Mouse (Mus musculus): ENCODE data around the gene Foxp1. TPM values are rescaled to one million over a fixed set of nuclear protein-coding genes. Genes with fewer than 3 reads are reported as not detected.

The Foxp1 gene
- polyA plus RNA-seq, 1 experiment from 2014 or later, result 91.9 TPM

DNA sequence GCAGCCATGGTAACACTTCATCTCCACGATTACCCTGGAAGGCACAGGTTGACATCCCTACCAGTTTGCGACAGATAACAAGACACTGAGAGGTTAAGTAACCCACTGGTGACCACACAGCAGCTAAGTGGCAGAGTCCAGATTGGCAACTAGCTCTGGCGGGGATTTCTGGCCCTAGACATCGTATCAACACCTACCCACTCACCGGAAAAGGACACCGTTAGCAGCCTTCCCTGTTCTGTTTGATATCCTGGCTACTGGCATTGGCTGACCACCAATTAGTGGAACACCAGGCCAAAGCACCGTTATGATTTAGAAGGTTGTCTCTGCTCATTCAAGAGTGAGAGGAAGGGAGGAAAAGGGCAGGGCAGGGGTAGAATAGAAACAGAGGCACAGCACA lies 312.4 kb downstream of the Foxp1 start:
- no peak for ATAC-seq (ENCODE audit: low FRiP score)
- DNase-seq (ENCODE audit: low spot score), result no peak

DNA sequence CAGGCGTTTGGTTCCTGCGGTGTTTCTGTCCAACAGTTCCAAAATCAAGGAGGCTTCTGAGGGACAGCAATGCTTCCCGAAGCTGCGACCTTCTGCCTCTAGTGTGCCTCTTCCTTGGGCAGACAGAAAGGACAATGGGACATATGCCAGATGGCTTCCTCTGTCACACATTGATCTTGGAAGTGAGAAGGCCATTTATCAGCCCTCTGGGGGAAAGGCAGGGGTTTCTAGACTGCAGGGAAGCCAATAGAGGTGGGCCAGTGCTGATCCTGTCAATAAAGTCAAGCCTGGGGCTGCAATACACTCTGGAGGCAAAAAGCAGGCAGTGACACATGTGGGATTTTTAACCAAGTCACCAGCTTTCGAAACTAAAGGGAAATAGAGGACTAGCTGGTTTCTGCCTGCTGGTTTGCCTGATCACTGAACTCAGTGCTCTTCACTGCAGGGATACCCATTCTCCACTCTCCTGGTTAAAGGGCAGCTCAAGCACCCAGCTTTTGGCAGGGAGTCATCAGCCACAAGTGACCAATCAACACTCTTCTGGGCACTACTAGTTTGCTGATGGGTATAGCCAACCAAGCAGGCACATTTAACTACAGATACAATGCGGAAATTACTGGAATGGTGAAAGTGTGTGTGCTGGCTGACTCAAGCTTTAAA lies 315.2 kb downstream of the Foxp1 start:
- H3K27ac ChIP-seq (ENCODE audit: low read depth, low read length), result peak overlapping the region; percentile 31; the same call in 1 of the 2 replicates
- DNase-seq (ENCODE audit: low spot score), result peak; percentile 50
- 38% methylated on average over 6 of the region's 6 CpGs for WGBS

More for the DNA sequence above, 312.4 kb downstream of the Foxp1 start:
- Histone ChIP-seq H3K27ac (ENCODE audit: low read depth, low read length) (no peak overlapping the region), H3K9ac (ENCODE audit: low read depth, low read length) (no peak overlapping the region), H3K4me2 (replicated peaks; ENCODE audit: low read depth, low read length) (no peak overlapping the region), H3K36me3 (ENCODE audit: control insufficient read depth, insufficient read depth, low read length) (no peaks in the 10 kb centered on the region), H3K9me3 (ENCODE audit: control insufficient read depth, low read length) (no peaks in the 10 kb centered on the region), H3K27me3 (ENCODE audit: control insufficient read depth, insufficient read depth, low read length) (no peaks in the 10 kb centered on the region), H3K4me1 (replicated peaks; ENCODE audit: control insufficient read depth, insufficient read depth, low read length) (peaks cover 9% of the 10 kb centered on the region; the same call in 1 of the 2 replicates), H3K4me3 (ENCODE audit: low read depth, low read length) (no peak overlapping the region)
- WGBS, result 88% methylated on average over 7 of the region's 7 CpGs

DNA sequence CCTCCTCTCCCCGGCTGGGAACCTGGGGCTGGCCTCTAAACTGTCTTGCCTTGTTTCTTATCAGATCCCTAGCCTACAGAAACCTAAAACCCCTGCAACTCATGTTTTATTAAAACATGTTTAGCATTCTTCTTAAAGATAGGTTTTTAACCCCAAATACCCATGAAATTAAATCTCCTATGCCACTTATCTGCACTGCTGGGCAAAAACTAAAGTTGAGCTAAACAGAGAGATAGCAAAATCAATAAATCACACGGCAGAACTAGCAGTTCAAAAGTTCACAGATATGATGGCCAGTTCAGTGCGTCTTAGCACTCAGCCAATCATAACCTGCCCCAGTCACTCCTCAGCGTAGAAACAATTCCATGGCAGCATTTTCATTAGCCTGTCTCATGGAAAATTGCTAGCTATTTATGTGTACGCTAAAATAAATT lies 316.1 kb downstream of the Foxp1 start:
- Histone ChIP-seq H3K27me3 (ENCODE audit: control insufficient read depth, insufficient read depth, low read length) (no peaks in the 10 kb centered on the region), H3K36me3 (ENCODE audit: control insufficient read depth, insufficient read depth, low read length) (no peaks in the 10 kb centered on the region), H3K9ac (ENCODE audit: low read depth, low read length) (no peak overlapping the region), H3K4me2 (replicated peaks; ENCODE audit: low read depth, low read length) (no peak overlapping the region), H3K4me1 (replicated peaks; ENCODE audit: control insufficient read depth, insufficient read depth, low read length) (peaks cover 15% of the 10 kb centered on the region; the same call in 1 of the 2 replicates), H3K27ac (ENCODE audit: low read depth, low read length) (no peak overlapping the region), H3K4me3 (ENCODE audit: low read depth, low read length) (no peak overlapping the region), H3K9me3 (ENCODE audit: control insufficient read depth, low read length) (no peaks in the 10 kb centered on the region)
- DNase-seq (ENCODE audit: low spot score) (no peak), ATAC-seq (ENCODE audit: low FRiP score) (no peak)
- WGBS, result 27% methylated on average over 5 of the region's 5 CpGs

More for the DNA sequence above, 315.2 kb downstream of the Foxp1 start:
- ATAC-seq (ENCODE audit: low FRiP score), result peak; percentile 26; the same call in 1 of the 2 replicates
- H3K27me3 ChIP-seq (ENCODE audit: control insufficient read depth, insufficient read depth, low read length), result no peaks in the 10 kb centered on the region
- H3K4me3 ChIP-seq (ENCODE audit: low read depth, low read length), result no peak overlapping the region
- H3K9me3 ChIP-seq (ENCODE audit: control insufficient read depth, low read length), result no peaks in the 10 kb centered on the region
- H3K9ac ChIP-seq (ENCODE audit: low read depth, low read length), result no peak overlapping the region
- no peaks in the 10 kb centered on the region for H3K36me3 ChIP-seq (ENCODE audit: control insufficient read depth, insufficient read depth, low read length)
- peaks cover 15% of the 10 kb centered on the region; the same call in 1 of the 2 replicates for H3K4me1 ChIP-seq (replicated peaks; ENCODE audit: control insufficient read depth, insufficient read depth, low read length)
- H3K4me2 ChIP-seq (replicated peaks; ENCODE audit: low read depth, low read length), result no peak overlapping the region

DNA sequence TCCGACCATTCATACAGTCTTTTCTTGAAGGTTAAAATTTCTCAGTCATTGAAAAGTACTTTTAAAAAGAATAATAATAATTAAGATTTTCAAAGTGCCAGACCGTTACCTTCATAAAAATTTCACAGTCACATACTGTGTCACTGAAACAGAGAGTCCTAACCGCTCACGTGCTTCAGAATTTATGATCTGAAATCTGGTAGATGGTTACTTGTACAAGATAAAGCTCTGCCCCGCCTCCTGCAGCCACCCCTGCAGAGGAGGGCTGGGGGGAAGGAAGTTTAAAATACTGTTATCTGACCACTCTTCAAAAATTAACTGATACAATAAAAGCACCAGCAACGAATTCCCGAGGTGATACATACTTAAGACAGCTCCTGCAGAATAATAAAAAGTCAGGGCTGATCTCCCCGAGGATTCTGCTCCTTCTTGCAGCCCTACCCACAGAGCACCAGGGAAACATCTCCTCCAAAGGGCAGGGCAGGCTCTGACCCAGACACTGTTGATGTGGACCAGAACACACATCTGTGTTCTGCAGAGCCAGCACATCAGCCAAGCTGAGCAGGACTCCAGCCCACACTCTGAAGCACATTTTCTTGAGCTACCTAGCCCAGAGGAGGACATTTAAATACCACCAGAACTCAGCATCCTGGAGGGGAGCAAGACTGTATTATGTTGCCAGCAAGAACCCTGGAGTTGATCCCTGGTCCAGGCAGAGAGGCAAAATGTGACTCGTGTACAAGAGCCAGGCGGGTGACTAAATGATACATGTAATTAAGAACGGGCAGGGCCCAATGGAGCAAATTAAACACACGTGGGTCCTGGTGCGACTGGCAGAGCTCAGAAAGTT lies 316.7 kb downstream of the Foxp1 start:
- DNase-seq (ENCODE audit: low spot score) (no peak), ATAC-seq (ENCODE audit: low FRiP score) (no peak; the same call in 1 of the 2 replicates)
- H3K9me3 ChIP-seq (ENCODE audit: control insufficient read depth, low read length), result no peaks in the 10 kb centered on the region
- no peak overlapping the region for H3K9ac ChIP-seq (ENCODE audit: low read depth, low read length)
- WGBS, result 35% methylated on average over 13 of the region's 13 CpGs
- H3K4me3 ChIP-seq (ENCODE audit: low read depth, low read length), result no peak overlapping the region
- no peak overlapping the region for H3K27ac ChIP-seq (ENCODE audit: low read depth, low read length)
- no peaks in the 10 kb centered on the region for H3K36me3 ChIP-seq (ENCODE audit: control insufficient read depth, insufficient read depth, low read length)
- no peaks in the 10 kb centered on the region for H3K27me3 ChIP-seq (ENCODE audit: control insufficient read depth, insufficient read depth, low read length)
- peaks cover 19% of the 10 kb centered on the region for H3K4me1 ChIP-seq (replicated peaks; ENCODE audit: control insufficient read depth, insufficient read depth, low read length)
- no peak overlapping the region for H3K4me2 ChIP-seq (replicated peaks; ENCODE audit: low read depth, low read length)

DNA sequence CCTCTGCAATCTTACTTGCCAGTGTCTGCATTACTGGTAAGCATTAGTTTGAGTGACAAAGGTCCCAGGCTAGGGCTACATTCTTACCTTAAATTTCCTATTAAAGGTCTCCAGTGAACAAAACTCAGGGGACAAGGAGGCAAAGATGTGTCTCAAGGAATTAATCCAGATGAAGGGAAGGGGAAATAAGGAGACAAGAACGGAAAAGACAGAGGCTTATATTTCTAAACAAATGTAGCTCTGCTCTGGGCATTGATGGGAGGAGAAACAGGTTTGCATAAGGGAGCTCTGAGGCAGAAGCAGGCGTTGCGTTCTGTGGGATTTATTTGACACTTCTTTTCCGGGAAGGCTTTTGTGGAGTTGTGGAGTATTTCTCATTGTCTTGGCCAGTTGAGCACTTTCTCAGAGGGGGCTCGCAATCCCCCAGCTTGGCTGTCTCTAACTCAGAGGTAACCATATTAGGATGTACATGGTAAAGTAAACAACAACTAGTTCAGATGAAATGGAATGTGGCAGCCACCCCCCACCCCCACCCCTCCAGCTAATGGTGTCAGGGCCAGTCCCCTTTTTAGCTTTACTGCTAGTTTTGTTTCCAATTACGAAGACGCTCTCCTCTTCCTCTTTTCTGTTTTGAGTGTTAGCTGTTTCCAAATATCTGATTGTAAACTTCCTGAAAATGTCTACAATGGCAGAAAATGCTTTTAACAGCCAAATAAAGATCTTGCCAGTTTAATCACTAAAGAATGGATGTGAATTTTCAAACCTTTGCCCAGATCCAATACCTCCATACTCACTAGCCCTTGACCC lies 317.5 kb downstream of the Foxp1 start:
- no peak for DNase-seq (ENCODE audit: low spot score)
- Histone ChIP-seq H3K27me3 (ENCODE audit: control insufficient read depth, insufficient read depth, low read length) (no peaks in the 10 kb centered on the region), H3K36me3 (ENCODE audit: control insufficient read depth, insufficient read depth, low read length) (no peaks in the 10 kb centered on the region), H3K4me2 (replicated peaks; ENCODE audit: low read depth, low read length) (peak overlapping the region; percentile 17; the same call in 1 of the 2 replicates), H3K9ac (ENCODE audit: low read depth, low read length) (no peak overlapping the region), H3K4me3 (ENCODE audit: low read depth, low read length) (no peak overlapping the region), H3K9me3 (ENCODE audit: control insufficient read depth, low read length) (no peaks in the 10 kb centered on the region), H3K4me1 (replicated peaks; ENCODE audit: control insufficient read depth, insufficient read depth, low read length) (peaks cover 19% of the 10 kb centered on the region), H3K27ac (ENCODE audit: low read depth, low read length) (0 out of 2 replicates have a peak overlapping the region, but pooled peaks have one; percentile 7)
- WGBS, result 9% methylated on average over 7 of the region's 7 CpGs
- no peak for ATAC-seq (ENCODE audit: low FRiP score)

DNA sequence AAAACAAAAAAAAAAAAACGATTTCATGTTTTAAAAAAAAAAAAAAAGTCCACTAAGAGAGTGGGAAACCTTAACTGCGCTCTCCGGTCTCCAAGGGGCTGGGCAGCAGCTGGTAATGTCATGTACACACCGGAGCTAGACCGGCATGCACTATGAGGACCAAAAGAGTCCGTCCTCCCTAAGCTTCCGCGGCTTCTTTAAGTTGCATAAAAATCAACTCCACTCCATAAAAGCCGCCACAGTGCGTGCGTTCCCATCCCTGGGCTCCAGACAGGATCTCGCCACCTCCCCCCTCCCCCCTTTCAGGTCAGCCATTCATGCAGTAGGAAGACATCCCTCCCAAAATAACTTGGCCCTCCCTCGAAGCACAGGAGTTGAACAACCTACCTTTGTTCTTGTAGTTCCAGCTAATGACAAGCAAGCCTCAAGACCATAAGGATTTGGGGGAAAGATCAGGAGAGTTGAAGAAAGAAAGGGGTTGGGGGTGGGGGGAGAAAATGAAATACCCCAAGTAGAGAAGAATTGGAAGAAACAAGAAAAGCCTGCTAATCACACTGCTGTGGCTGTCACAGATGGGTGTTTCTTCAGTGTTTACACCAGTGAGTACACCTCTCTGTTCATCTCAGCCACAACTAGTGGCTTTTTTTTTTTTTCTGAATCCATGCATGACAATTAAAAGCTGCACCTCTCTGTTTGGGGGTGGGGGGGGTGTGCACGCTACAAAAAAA lies 318.3 kb downstream of the Foxp1 start:
- Histone ChIP-seq H3K9ac (ENCODE audit: low read depth, low read length) (no peak overlapping the region), H3K4me3 (ENCODE audit: low read depth, low read length) (no peak overlapping the region), H3K4me1 (replicated peaks; ENCODE audit: control insufficient read depth, insufficient read depth, low read length) (peaks cover 19% of the 10 kb centered on the region), H3K9me3 (ENCODE audit: control insufficient read depth, low read length) (no peaks in the 10 kb centered on the region), H3K4me2 (replicated peaks; ENCODE audit: low read depth, low read length) (peak overlapping the region; percentile 27; the same call in 1 of the 2 replicates), H3K36me3 (ENCODE audit: control insufficient read depth, insufficient read depth, low read length) (no peaks in the 10 kb centered on the region), H3K27me3 (ENCODE audit: control insufficient read depth, insufficient read depth, low read length) (no peaks in the 10 kb centered on the region), H3K27ac (ENCODE audit: low read depth, low read length) (0 out of 2 replicates have a peak overlapping the region, but pooled peaks have one; percentile 7)
- ATAC-seq (ENCODE audit: low FRiP score), result peak; percentile 46; the same call in 1 of the 2 replicates
- peak; percentile 54 for DNase-seq (ENCODE audit: low spot score)
- 2% methylated on average over 14 of the region's 14 CpGs for WGBS

DNA sequence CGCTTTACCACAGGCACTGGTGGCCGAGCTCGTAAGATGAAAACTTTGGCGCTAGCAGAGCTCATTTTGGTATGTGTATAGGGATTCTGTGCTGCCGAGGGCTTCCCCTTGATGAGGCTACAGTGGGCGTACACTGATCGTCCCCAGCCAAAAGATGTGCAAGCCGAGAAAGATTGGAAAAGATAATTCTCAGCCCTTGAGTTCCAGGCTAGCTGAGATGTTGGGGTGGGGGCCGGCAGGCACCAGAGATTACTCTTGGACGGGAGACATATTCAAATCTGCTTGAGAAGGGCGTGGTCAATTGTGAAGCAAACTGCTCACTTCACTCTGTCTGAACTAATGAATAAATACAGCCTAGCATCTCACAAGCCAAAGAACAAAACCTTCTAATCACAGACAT lies 319.3 kb downstream of the Foxp1 start:
- no peak overlapping the region for H3K27ac ChIP-seq (ENCODE audit: low read depth, low read length)
- no peaks in the 10 kb centered on the region for H3K9me3 ChIP-seq (ENCODE audit: control insufficient read depth, low read length)
- H3K9ac ChIP-seq (ENCODE audit: low read depth, low read length), result no peak overlapping the region
- H3K4me2 ChIP-seq (replicated peaks; ENCODE audit: low read depth, low read length), result no peak overlapping the region
- peaks cover 19% of the 10 kb centered on the region for H3K4me1 ChIP-seq (replicated peaks; ENCODE audit: control insufficient read depth, insufficient read depth, low read length)
- WGBS, result 37% methylated on average over 11 of the region's 11 CpGs
- H3K27me3 ChIP-seq (ENCODE audit: control insufficient read depth, insufficient read depth, low read length), result no peaks in the 10 kb centered on the region
- no peak overlapping the region for H3K4me3 ChIP-seq (ENCODE audit: low read depth, low read length)
- DNase-seq (ENCODE audit: low spot score), result no peak
- ATAC-seq (ENCODE audit: low FRiP score), result no peak
- no peaks in the 10 kb centered on the region for H3K36me3 ChIP-seq (ENCODE audit: control insufficient read depth, insufficient read depth, low read length)

DNA sequence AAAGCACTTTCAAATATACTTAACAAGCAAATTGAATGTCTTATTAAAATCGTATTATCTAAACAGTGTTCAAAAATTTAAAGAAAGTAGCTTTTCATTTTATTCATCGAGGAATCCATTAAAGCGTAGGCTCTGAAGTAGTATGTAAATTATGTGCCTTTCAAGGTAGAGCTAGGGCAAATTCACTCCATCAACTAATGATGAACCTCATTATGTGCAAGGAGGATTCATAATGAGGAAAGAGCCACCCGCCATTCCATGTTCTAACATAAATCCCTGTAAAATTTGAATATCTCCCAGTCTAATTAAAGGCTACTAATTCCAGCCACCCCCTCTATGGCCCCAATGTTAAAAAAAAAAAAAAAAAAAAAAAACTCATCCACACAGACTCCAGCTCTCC lies 319.7 kb downstream of the Foxp1 start:
- H3K9me3 ChIP-seq (ENCODE audit: control insufficient read depth, low read length), result no peaks in the 10 kb centered on the region
- H3K9ac ChIP-seq (ENCODE audit: low read depth, low read length), result no peak overlapping the region
- no peaks in the 10 kb centered on the region for H3K27me3 ChIP-seq (ENCODE audit: control insufficient read depth, insufficient read depth, low read length)
- H3K4me3 ChIP-seq (ENCODE audit: low read depth, low read length), result no peak overlapping the region
- 76% methylated on average over 4 of the region's 4 CpGs for WGBS
- DNase-seq (ENCODE audit: low spot score) (no peak), ATAC-seq (ENCODE audit: low FRiP score) (no peak)
- no peaks in the 10 kb centered on the region for H3K36me3 ChIP-seq (ENCODE audit: control insufficient read depth, insufficient read depth, low read length)
- H3K27ac ChIP-seq (ENCODE audit: low read depth, low read length), result no peak overlapping the region
- H3K4me1 ChIP-seq (replicated peaks; ENCODE audit: control insufficient read depth, insufficient read depth, low read length), result peaks cover 19% of the 10 kb centered on the region
- H3K4me2 ChIP-seq (replicated peaks; ENCODE audit: low read depth, low read length), result no peak overlapping the region

All from hindbrain, embryonic 11.5 days (tissue).